Mouse (Mus musculus) embryonic facial prominence, embryonic 10.5 days (tissue): ENCODE data around the gene Csk. TPM values are rescaled to one million over a fixed set of nuclear protein-coding genes. Genes with fewer than 3 reads are reported as not detected.

Experiments used
- DNase-seq: peaks from one replicate; pipeline ENCODE4 v3.0.0-alpha.2; 2017; ENCODE audit warnings: low spot score
- H3K27ac ChIP-seq: fragments of 300-500 bp; sonication (generic); replicated peaks from 2 replicates; pipeline ENCODE4 v1.5.1; 2016; ENCODE audit warnings: mild to moderate bottlenecking
- H3K27me3 ChIP-seq: fragments of 300-500 bp; sonication (generic); replicated peaks from 2 replicates; pipeline ENCODE4 v1.6.1; 2016; ENCODE audit warnings: low read depth, mild to moderate bottlenecking; ENCODE audit not compliant: poor library complexity, severe bottlenecking
- H3K36me3 ChIP-seq: fragments of 300-500 bp; sonication (generic); replicated peaks from 2 replicates; pipeline ENCODE4 v1.6.1; 2016; ENCODE audit warnings: mild to moderate bottlenecking, moderate library complexity
- H3K4me1 ChIP-seq: fragments of 300-500 bp; sonication (generic); 2 replicates; pipeline ENCODE4 v1.6.1; 2016
- H3K4me3 ChIP-seq: fragments of 300-500 bp; sonication (generic); 2 replicates; pipeline ENCODE4 v1.5.1; 2016; ENCODE audit warnings: mild to moderate bottlenecking, moderate library complexity
- H3K9me3 ChIP-seq: fragments of 300-500 bp; sonication (generic); 2 replicates; pipeline ENCODE4 v1.6.1; 2016; ENCODE audit warnings: mild to moderate bottlenecking
- WGBS: fragments of 180-500 bp; shearing (Covaris S2); methylation state at CpG from one replicate; pipeline ENCODE4 v1.1.7; 2016; 5-methylcytosine and 5-hydroxymethylcytosine counted together
- polyA plus RNA-seq: library from polyadenylated mRNA; unstranded; fragments of >200 nt; fragmentation: Nextera tagmentation; extraction: Ambion mirVana; gene quantifications from 2 replicates; pipeline ENCODE4 v1.2.1, GENCODE M21; 2016

Csk gene
- polyA plus RNA-seq, 1 experiment from 2014 or later: 38.3 TPM

DNA sequence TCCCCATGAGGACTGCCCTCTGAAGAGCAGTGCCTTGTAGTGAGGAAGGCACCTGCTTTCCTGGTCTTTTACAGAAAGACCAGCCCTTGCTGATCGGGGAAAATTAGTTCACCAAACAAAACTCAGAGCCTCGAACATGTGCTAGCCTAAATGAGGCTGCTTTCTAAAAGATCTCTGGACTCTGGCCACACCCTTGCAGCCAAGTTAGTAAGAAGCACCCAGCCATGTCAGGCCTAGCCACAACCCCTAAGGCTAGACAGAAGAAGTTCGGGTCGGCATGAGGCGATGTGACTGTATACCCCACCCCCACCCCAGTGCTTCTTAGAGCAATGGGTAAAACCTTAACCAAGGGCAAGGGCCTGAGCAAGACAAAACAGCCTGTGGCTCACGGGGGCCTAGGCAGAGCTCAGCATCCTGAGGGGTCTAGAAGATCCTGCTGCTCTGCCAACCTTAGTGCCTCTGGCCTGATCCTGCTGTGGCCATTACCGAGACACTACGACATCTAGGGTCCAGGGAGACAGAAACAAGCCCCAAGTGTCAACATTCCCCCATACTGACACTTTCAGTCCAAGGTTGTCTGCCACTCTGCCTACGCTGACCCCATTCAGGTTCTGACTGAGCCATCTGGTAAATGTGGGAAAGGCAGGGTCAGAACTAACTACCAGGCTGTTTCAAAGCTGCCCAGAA lies 10.1 kb downstream of the Csk start:
- Histone ChIP-seq H3K4me1 (peaks cover 79% of the 10 kb centered on the region), H3K36me3 (peaks cover 21% of the 10 kb centered on the region), H3K27ac (peak overlapping the region; percentile 99), H3K9me3 (no peaks in the 10 kb centered on the region), H3K4me3 (peak overlapping the region; percentile 99), H3K27me3 (0 out of 2 replicates have a peak, but pooled peaks cover 5% of the 10 kb centered on the region)
- no peak for DNase-seq
- WGBS: 66% methylated on average over 9 of the region's 9 CpGs

GRCm38 (mm10) chr9:57641775-57642550 lies 11.5 kb downstream of the Csk start:
- peaks cover 87% of the 10 kb centered on the region for H3K4me1 ChIP-seq
- H3K36me3 ChIP-seq: peaks cover 28% of the 10 kb centered on the region
- no peaks in the 10 kb centered on the region for H3K9me3 ChIP-seq
- no peak overlapping the region for H3K27ac ChIP-seq
- 0 out of 2 replicates have a peak, but pooled peaks cover under 1% of the 10 kb centered on the region for H3K27me3 ChIP-seq
- no peak for DNase-seq
- H3K4me3 ChIP-seq: no peak overlapping the region
- 83% methylated on average over 13 of the region's 13 CpGs for WGBS

GRCm38 (mm10) chr9:57641022-57641421 lies 12.4 kb downstream of the Csk start:
- Histone ChIP-seq H3K27ac (no peak overlapping the region), H3K4me3 (peak overlapping the region; percentile 44; the same call in 1 of the 2 replicates), H3K9me3 (no peaks in the 10 kb centered on the region), H3K27me3 (no peaks in the 10 kb centered on the region), H3K4me1 (peaks cover 86% of the 10 kb centered on the region), H3K36me3 (peaks cover 32% of the 10 kb centered on the region)
- DNase-seq: no peak
- 71% methylated on average over 1 of the region's 1 CpGs for WGBS

- no peaks in the 10 kb centered on the region for H3K9me3 ChIP-seq
- H3K27me3 ChIP-seq: no peaks in the 10 kb centered on the region
- peak; percentile 45 for DNase-seq
- peaks cover 81% of the 10 kb centered on the region for H3K4me1 ChIP-seq
- 21% methylated on average over 15 of the region's 15 CpGs for WGBS
- H3K4me3 ChIP-seq: peak overlapping the region; percentile 44
- H3K36me3 ChIP-seq: peaks cover 33% of the 10 kb centered on the region
- H3K27ac ChIP-seq: peak overlapping the region; percentile 83
Observed at GRCm38 (mm10) chr9:57640384-57640783, 13.0 kb downstream of the Csk start.

- Histone ChIP-seq H3K4me1 (peaks cover 79% of the 10 kb centered on the region), H3K27ac (peak overlapping the region; percentile 83), H3K9me3 (no peaks in the 10 kb centered on the region), H3K27me3 (no peaks in the 10 kb centered on the region), H3K4me3 (peak overlapping the region; percentile 44), H3K36me3 (peaks cover 38% of the 10 kb centered on the region)
- DNase-seq: no peak
- 67% methylated on average over 5 of the region's 5 CpGs for WGBS
Observed at GRCm38 (mm10) chr9:57639661-57640328, 13.6 kb downstream of the Csk start.

DNA sequence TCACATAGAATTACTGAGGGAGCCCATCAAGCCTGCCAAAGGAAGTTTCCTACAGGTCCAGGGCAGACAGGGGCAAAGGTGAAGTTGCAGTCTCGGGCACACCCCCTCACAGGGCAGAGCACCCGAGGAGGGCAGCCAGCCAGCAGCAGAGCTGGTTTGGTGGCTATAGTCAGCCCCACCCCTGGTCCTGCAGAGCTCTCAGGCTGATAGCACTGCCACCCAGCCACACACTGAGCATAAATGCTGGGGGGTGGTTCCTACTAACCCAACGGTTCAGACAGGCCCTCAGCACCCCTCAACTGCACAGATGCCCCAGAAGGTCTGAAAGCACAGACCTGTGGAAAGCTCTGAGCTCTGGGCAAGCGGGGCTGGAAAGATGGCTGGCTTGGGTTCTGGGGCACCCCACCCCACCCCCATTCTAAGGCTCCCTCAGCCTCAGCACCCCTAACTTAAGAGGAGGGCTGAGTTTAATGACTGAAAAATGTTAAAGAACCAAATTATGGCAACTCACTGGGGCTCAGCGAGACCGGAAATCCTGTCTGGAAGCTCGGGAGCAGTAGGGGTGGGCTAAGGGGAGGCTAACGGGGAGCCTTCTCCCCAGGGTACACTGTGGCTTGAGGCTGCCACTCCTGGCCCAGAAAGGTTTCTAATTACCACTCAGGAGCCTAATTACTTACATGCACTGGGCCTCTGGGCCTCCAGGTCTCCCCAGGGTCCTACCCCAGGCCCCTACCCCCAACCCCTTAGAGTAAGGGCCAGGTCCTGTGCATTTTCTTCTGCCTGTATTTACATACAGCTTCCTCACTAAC lies 14.6 kb downstream of the Csk start:
- H3K4me3 ChIP-seq: peak overlapping the region; percentile 44
- DNase-seq: no peak
- WGBS: 23% methylated on average over 8 of the region's 8 CpGs
- H3K4me1 ChIP-seq: peaks cover 76% of the 10 kb centered on the region
- peaks cover 48% of the 10 kb centered on the region for H3K36me3 ChIP-seq
- peak overlapping the region; percentile 83 for H3K27ac ChIP-seq
- no peaks in the 10 kb centered on the region for H3K27me3 ChIP-seq
- H3K9me3 ChIP-seq: no peaks in the 10 kb centered on the region

DNA sequence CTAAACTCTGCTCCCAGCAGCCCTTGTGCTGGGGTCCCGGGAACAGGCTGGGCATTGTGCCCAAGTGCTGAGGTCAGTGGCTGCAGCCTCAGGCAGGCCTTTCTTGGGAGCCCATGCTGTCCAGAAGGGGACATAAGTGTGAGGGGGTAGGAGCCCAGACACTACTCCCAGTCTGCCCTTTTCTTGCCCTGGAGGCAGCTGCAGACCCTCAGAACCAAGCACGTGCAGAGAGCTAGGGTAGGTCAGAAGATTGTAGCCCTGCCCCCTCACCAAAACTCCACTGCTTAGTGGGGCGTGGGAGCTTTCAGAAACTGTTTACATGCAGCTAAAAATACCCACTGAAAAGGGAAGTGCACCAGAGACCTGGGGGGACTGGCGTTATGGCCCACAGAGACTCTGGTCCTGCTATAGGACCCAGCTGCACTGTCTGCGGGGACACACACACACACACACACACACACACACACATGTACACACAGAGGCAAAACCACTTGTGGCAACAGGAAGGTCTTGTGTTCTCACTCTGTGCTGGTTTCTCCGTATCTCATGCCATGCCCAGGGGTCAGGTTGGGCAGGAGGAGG lies 15.6 kb downstream of the Csk start:
- Histone ChIP-seq H3K4me3 (peak overlapping the region; percentile 44), H3K4me1 (peaks cover 66% of the 10 kb centered on the region), H3K27me3 (no peaks in the 10 kb centered on the region), H3K27ac (peak overlapping the region; percentile 83), H3K9me3 (no peaks in the 10 kb centered on the region), H3K36me3 (peaks cover 54% of the 10 kb centered on the region)
- DNase-seq: peak; percentile 43
- 36% methylated on average over 6 of the region's 6 CpGs for WGBS

GRCm38 (mm10) chr9:57637272-57637671 lies 16.2 kb downstream of the Csk start:
- Histone ChIP-seq H3K27me3 (no peaks in the 10 kb centered on the region), H3K4me1 (peaks cover 60% of the 10 kb centered on the region), H3K4me3 (peak overlapping the region; percentile 44; the same call in 1 of the 2 replicates), H3K27ac (peak overlapping the region; percentile 83), H3K9me3 (no peaks in the 10 kb centered on the region), H3K36me3 (peaks cover 54% of the 10 kb centered on the region)
- 42% methylated on average over 3 of the region's 3 CpGs for WGBS
- DNase-seq: no peak

DNA sequence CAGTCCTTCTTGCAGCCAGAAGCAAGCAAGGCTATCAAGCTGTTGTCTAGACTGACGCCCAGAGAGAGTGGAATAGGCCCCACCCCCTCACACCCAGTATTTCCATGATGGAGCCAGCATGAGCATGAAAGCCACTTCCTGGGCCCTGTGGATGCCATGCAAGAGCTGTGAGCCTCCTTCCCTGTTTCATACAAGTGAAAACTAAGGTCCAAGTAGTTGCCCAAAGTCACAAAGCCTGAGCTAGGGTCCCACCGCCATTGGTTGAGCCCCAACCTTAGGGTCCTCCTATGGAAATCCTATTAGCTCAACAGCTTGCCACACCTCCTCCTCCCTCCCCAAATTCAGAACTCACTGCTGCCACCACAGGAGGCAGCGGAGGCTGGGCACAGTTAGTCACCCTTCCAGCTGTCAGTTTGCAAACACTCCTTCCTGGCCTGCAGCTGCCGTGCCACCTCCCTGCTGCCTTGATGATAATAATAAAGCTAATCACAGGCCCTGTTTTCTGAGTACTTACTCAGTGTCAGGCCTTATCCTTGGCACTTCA lies 19.9 kb downstream of the Csk start:
- H3K9me3 ChIP-seq: no peaks in the 10 kb centered on the region
- no peak for DNase-seq
- H3K4me1 ChIP-seq: peaks cover 23% of the 10 kb centered on the region
- 50% methylated on average over 4 of the region's 4 CpGs for whole genome bisulfite sequencing
- H3K27ac ChIP-seq: no peak overlapping the region
- no peaks in the 10 kb centered on the region for H3K27me3 ChIP-seq
- H3K36me3 ChIP-seq: peaks cover 78% of the 10 kb centered on the region
- no peak overlapping the region for H3K4me3 ChIP-seq

DNA sequence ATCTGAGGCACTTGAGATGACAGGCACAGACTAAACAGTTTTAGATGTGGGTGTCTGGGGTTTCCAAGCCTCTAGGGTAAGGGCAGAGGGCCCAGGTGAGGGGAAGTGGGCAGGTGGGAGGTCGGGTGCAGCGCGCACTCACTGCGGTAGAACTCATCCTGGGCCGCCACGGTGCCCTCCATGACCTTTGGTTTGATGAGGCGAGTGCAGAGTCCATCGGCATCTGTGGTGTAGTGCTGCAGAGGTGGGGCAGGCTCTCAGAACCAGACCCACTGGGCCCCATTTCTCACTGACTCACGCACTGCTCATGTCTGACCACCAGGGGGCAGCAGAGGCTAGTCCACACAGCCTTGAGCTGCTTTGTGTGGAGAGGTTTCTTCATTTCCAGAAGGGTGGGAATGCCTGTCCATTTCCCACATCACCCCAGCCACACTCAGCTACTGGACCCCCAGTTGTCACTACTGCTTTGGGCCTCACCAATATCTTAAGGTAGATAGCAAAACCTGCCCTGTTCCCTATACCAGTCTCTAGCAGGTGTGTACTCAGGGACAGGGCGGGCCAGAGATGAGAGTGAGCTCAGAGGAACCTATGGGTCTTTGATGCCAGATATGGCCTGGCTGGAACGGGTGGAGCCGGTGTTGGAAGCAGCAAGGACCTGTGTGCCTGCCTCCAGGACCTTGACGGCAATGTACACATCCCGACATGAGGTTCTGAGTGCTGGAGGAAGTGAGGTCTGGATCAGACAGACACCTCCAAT lies 24.1 kb downstream of the Csk start:
- H3K27me3 ChIP-seq: no peaks in the 10 kb centered on the region
- peak; percentile 83 for DNase-seq
- H3K9me3 ChIP-seq: no peaks in the 10 kb centered on the region
- 66% methylated on average over 14 of the region's 14 CpGs for WGBS
- no peak overlapping the region for H3K27ac ChIP-seq
- H3K4me1 ChIP-seq: 0 out of 2 replicates have a peak, but pooled peaks cover 6% of the 10 kb centered on the region
- no peak overlapping the region for H3K4me3 ChIP-seq
- peaks cover 99% of the 10 kb centered on the region for H3K36me3 ChIP-seq

DNA sequence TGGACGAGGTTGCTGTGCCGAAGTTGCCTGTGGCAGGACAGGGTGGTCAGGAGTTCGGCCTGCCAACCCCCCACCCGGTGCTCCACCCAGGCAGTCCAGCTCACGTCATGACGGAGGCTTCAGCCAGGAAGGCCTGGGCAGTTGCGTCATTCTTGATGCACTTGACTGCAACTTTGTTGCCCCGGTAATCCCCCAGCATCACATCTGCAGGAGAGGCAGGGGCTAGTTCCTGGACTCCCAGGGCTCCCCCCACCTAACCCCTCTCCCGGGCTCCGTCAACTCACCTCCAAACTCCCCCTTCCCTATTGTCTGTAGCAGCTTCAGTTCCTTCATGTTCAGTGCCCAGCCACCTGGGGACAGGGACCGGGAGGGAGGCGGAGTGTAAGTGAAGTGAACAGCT lies 24.7 kb downstream of the Csk start:
- H3K9me3 ChIP-seq: no peaks in the 10 kb centered on the region
- 93% methylated on average over 12 of the region's 12 CpGs for WGBS
- H3K4me1 ChIP-seq: 0 out of 2 replicates have a peak, but pooled peaks cover 2% of the 10 kb centered on the region
- H3K36me3 ChIP-seq: peaks cover 99% of the 10 kb centered on the region
- DNase-seq: no peak
- H3K27me3 ChIP-seq: no peaks in the 10 kb centered on the region
- H3K4me3 ChIP-seq: no peak overlapping the region
- no peak overlapping the region for H3K27ac ChIP-seq
